Mouse (Mus musculus) skeletal muscle tissue, postnatal 0 days (tissue): Measurements from ENCODE around the gene Cyp26b1. TPM values are rescaled to one million over a fixed set of nuclear protein-coding genes. Genes with fewer than 3 reads are reported as not detected.

Source experiments
- polyA plus RNA-seq: library from polyadenylated mRNA; unstranded; fragments of >200 nt; fragmentation: Nextera tagmentation; extraction: Ambion mirVana; gene quantifications from 2 replicates; pipeline ENCODE4 v1.2.1, GENCODE M21; 2015

Gene Cyp26b1
- 0.38 and 0.91 TPM in 2 replicates for polyA plus RNA-seq

DNA sequence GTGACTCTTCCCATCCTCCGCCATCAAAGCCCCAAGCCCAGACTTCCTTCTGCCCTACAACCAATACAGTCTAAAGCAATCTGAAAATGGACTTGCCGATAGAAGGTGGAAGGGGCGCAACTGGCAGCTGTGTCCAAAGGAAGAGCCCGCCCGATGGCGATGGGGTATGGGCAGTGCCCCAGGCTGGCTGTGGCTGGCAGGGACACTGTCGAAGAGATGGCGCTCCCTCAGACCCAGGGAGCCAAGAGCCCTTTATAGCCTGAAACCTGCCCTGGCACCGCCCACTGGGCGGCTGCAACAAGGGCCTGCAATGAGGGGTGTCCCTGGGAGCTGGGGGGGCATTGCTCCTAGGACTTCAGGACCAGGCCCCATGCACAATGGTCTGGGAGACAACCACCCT is at the start of gene Cyp26b1:
TSS of gene Cyp26b1 (minus strand) at position 216 of the 400 bp plus-strand sequence.

